Mouse (Mus musculus): ENCODE measurements around the gene Cep70.

Gene Cep70

DNA sequence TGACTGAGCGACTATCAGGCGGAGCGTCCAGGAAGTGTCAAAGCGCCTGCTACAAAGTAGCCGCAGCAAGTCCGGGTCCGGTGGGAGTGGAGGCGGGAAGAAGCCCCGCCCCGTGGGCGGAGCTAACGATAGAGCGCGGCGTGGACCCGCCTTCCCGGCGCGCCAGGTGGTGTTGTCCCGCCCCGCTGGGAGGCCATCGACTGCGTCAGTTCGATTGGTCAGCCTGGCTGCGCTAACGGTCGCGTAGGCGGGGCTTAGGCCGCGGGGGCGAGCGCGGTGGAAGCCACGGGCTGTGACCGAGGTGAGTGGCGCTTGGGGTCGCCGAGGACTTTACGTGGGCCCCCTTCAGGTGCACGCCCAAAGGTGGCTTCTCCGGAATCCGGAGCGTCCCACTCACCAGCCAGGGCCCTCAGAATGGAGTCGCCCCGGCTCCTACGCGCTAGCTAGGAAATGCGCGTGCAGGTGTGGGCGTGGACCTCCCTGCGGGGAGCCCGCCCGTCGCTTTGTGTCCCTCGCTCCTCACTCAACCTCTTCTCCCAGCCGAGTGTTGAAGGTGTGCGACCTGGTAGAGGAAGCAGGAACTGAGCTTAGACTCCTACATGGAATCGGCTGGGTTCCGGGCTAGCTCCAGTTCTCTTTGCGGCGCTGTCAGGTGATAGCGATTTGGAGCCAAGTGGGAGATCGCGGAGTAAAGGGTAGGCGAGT is at the start of gene Cep70:
Gene Cep70, plus strand, starts transcription at position 178 of the 705 bp plus-strand sequence.
- DNase-seq (ENCODE audit: inconsistent ontology term): peak; percentile 98

GRCm38 (mm10) chr9:99212643-99213042 is 30.5 kb upstream of the Cep70 start:
- DNase-seq (ENCODE audit: inconsistent ontology term): no peak

DNA sequence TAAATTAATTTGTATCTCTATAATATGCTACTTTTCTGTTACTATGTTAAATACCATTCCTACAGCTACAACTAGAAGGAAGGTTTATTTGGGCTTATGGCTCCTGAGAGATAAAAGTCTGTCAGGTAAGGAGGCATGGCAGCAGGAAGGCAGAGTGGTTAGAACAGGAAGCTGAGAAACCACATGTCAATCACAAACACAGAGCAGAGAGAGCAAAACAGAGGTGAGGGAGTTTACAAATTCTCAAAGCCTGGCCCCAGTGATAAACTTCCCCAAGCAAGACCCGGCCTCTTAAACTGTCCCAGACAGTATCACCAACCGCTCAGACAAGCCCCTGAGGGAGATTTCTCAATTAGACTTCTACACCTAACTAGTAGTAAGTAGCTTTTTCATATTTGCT is 27.0 kb upstream of the Cep70 start:
- DNase-seq (ENCODE audit: inconsistent ontology term): no peak

DNA sequence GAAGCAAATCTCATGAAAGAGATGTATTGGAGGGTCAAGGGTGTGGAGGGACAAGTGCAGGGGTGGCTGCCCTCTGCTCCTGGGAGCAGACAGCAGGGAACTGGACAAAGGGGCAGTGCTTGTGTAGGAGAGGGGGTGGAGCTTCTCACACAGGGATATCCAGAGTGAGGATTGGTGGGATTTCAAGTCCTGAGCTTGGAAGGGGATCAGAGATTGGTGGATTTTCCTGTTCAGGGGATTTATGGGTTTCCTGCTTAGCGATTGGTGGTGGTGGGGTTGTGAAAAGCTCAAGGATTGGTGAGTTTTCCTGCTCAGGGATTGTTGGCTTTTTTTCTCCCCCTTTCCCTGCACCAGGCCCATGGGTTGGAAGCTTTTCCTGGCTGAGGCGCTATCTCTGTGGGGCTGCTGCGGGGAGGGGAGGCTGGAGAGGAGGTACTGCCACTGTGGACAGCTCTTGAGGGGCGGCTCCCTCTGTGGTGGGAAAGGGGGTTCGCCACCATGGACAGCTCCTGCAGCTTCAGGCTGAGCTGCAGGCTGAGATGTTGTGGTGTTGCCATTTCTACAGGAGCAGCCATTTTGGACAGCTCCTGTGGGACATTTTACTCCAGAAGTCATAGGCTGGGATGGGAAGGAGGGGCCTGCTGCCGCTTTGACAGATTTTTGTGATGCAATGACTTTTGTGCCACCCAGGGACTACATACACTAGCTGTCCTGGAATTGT is 25.0 kb upstream of the Cep70 start:
- peak; percentile 80 for DNase-seq (ENCODE audit: inconsistent ontology term)

DNA sequence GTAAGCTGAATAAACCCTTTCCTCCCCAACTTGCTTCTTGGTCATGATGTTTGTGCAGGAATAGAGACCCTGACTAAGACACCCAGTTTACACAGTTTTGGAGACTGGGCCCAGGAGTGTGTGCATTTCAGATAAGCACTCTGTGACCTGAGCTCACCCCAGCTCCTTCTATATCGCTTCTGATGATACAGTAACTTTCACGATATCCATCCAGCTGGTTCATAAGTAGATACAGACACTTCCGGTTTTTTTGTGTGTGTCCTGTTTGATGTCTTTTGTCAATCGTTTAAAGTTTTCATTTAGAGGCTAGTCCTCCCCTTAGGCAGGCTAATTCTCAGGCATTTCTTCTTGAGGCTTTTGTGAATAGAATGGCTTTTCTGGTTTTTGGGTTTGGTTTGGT is 21.5 kb upstream of the Cep70 start:
- no peak for DNase-seq (ENCODE audit: inconsistent ontology term)

DNA sequence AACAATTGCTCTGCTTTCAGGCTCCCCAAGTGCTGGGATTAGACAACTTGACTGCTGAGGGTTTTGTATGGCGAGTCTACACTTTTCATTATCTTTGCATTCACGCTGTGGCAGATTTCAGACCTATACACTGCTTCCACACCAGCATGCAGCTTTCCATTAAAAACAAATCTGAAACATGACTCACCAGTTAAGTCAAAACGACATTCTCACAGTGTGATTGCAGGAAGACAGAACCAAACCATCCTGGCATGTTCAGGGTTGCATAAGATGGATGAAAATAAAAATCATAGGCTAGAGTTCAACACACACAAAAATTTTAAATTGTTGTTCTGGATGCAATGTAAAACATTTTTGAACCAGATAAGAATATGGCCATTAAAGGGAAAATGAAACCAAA is 18.6 kb upstream of the Cep70 start:
- DNase-seq (ENCODE audit: inconsistent ontology term): peak; percentile 16

GRCm38 (mm10) chr9:99229450-99229849 is 13.7 kb upstream of the Cep70 start:
- DNase-seq (ENCODE audit: inconsistent ontology term): no peak

- DNase-seq (ENCODE audit: inconsistent ontology term): no peak
Observed at GRCm38 (mm10) chr9:99237139-99237538, 6.0 kb upstream of the Cep70 start, which contains the start of gene Faiml. Faiml (minus strand) TSS chr9:99237239.

GRCm38 (mm10) chr9:99238276-99238675 is 4.9 kb upstream of the Cep70 start:
- DNase-seq (ENCODE audit: inconsistent ontology term): no peak

DNA sequence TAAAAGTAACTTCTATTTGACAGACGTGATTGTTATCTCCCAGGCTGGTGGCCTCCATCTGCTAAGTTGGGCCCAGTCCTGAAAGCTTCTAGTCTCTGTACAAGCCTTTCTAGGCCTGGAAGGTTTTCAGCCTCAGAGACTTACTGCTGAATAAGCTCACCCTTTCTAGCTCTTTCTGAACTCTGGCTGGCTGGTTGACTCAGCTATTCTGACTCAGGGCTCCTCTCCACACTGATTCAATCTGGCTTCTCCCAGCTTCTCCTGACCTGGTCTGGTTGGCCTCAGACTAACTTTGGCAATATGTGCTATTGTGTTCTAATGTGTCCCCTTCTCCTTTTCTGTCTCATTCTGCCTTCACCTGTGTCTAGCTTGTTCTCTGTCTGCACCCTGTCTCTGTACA is 3.9 kb upstream of the Cep70 start:
- no peak for DNase-seq (ENCODE audit: inconsistent ontology term)

DNA sequence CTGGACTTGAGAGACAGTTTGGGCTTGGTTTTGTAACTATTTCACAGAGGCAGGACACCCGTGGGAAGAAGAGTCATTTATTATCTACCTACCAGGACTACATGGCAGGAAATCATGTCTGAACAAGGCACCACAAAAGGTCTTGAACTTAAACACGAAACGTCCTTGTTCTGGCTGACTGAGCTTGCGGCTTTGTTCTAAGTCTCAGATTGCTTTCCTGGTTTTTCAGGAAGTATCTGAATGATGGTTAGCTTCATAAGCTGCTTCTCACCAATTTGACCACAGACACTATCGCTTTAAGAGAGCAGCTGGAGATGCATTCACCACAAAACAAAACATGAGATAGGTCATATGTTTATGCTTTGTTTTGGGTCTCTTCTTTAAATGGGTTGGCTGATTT is 2.6 kb upstream of the Cep70 start:
- no peak for DNase-seq (ENCODE audit: inconsistent ontology term)

DNA sequence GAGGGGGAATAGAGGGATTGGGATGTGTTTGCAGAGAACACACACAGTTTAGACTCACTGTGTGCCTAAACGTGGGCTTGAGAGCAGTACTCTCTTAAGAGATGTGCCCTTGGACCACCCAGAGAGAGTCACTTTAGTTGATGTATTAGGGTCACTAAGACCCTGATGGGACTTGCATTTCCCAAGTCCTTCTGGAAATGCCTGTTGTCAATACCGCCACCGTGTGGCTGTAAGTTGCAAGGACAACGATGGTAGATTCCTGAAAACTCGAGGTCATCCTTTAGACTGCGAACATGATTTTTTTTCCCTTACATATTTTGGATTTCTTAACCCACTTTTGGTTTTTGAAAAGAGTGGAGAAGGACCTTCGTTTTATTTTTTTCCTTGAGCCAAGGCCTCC is 1.1 kb upstream of the Cep70 start:
- peak; percentile 58 for DNase-seq (ENCODE audit: inconsistent ontology term)

- no peak for DNase-seq (ENCODE audit: inconsistent ontology term)
Observed at GRCm38 (mm10) chr9:99242533-99243189, 506 bp upstream of the Cep70 start.

GRCm38 (mm10) chr9:99243895-99244293 is 727 bp downstream of the Cep70 start:
- DNase-seq (ENCODE audit: inconsistent ontology term): no peak

DNA sequence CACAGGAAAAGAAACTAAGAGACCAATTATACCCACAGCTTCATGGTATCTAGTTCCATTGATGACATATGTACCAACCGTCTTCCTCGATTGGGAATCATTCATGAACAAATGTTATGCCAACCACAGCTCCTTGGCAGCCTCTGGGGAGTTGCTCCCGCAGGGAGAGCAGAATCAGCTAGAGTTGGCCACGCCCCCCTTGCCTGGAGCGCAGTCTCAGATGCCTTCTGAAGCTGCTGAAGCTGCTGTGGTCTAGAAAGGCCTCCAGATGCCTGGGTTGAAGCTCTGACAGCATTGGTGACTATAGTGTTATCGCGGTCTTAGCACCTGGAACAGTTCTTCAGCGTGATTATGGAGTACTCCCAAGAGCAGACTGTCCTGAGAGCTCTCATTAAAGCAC is 5.1 kb downstream of the Cep70 start:
- DNase-seq (ENCODE audit: inconsistent ontology term): peak; percentile 46

- DNase-seq (ENCODE audit: inconsistent ontology term): no peak
Observed at GRCm38 (mm10) chr9:99248906-99249305, 5.7 kb downstream of the Cep70 start.

DNA sequence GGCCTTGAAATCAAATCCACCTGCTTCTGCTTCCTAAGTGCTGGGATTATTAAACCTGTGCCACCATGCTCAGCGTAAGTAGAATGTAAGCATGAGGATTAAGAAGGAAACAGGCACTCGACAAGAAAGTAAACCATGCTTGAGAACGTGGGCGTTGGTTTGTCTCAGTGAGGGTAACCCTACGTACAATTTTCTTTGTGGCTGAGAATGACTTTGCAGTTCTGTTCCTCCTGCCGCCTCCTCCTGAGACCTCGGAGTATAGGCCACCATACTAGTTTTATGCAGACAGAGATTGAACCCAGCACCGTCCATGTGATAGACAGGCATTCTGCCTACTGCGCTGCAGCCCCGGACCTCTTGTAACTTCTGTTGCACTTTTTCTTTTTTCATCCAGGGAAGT is 10.7 kb downstream of the Cep70 start:
- DNase-seq (ENCODE audit: inconsistent ontology term): no peak

DNA sequence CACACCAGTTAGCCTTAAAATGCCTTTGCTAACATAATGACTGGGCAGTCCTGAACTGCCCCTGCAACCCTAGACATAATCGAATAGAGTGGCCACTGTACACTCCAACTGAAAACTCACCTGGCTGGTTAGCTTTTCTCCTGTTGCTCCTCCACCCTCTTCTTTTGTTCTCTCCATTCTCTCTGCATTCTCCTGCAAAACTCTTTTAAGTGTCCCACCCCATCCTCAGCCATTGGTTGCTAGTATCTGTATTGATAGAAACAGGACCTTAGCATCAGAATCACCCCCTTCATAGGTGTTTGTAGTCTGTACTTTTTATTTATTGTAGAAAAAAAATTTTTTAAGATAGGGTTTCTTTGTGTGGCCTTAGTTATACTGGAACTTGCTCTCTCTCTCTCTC is 13.0 kb downstream of the Cep70 start:
- no peak for DNase-seq (ENCODE audit: inconsistent ontology term)

GRCm38 (mm10) chr9:99256821-99257220 is 13.7 kb downstream of the Cep70 start:
- no peak for DNase-seq (ENCODE audit: inconsistent ontology term)

GRCm38 (mm10) chr9:99258891-99259290 is 15.7 kb downstream of the Cep70 start:
- no peak for DNase-seq (ENCODE audit: inconsistent ontology term)

DNA sequence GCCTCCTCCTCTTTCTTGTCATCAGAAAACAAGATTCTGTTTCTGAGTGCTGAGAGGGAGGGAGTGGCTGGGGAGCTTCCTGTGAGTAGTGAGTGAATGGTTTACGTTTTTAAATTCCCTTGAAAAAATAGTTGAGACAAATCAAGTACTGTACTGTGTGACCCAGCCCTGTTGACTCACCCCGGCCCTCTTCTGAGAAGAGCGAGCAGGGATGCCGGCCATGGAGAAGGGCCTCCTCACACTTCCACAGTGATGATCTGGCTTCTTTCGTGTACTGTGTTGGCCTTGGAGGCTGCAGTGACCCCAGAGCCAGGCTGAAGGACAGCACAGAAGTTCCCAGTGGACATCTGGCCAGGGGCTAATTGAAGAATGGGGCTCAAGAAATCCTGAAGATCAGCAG is 61.1 kb downstream of the Cep70 start:
- no peak for DNase-seq (ENCODE audit: inconsistent ontology term)

DNA sequence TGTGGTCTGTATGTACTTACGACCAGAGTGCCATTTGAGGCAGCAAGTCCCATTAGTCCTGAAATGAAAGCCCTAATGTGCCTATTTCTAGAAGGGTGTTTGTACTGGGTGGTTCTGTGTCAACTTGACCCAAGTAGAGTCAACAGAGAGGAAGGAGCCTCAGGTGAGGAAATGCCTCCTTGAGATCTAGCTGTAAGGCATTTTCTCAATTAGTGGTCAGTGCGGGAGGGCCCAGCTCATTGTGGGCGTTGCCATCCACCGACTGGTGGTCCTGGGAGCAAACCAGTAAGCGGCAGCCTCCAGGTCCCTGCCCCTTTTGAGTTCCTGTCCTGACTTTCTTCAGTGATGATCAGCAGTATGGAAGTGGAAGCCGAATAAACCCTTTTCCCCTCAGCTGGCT is 63.1 kb downstream of the Cep70 start:
- no peak for DNase-seq (ENCODE audit: inconsistent ontology term)
